Mouse (Mus musculus): Measurements from ENCODE around the gene Myo10.

Gene Myo10
- long read RNA-seq, experiment 1, partial matches to known transcripts: 11 of 12 reads
- long read RNA-seq, experiment 1, other reads (novel, unspliced or antisense): 0 of 12 reads
- long read RNA-seq, experiment 2, partial matches to known transcripts: 7 of 9 reads
- long read RNA-seq, experiment 2, other reads (novel, unspliced or antisense): 2 of 9 reads

- intact Hi-C loops (cut with DNase I): loop anchor here (5.0 kb wide), 2 partner anchors 40 to 135 kb away; no protein-coding TSS in a partner anchor
Observed at GRCm38 (mm10) chr15:25622200-25622866, at the start of gene Myo10. Gene Myo10, plus strand, starts transcription at chr15:25622525.

GRCm38 (mm10) chr15:25573113-25573512 is 49.2 kb upstream of the Myo10 start:
- intact Hi-C loops (cut with DNase I): no loop called here

DNA sequence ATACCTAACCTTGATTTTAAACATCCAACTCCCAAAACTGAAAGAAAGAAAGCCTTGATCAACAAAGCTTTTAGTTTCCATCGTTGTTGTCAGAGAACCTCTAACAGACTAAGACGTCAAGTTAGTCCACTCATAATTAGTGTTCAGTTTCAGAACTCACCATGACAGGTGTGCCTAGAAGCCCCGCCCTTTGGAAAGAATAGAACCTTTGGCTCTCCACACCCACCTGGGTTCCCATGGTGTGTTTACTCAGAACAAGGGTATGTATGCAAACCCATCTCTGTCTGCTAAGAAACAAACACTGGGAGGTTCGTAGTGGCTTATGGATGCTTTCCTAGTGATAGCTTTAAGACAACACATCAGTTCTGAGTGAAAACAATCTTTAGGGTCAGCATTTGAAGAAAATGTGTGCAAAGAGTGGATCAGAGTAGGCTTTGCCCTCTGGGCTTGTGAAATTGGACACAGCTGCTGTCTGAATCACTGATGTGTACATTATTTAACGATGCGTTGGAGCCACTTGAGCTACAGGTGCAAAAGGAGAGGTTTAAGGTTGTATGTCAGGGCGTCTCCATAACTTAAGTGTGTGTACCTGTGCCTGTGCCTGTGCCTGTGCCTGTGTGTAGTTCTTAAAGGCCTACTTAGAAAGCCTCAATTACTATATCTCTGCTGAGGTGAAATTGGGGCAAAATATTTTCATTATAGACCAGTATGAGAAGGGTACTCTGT is 48.3 kb upstream of the Myo10 start:
- intact Hi-C loops (cut with DNase I): no loop called here

- intact Hi-C loops (cut with DNase I): loop anchor here (5.0 kb wide), 1 partner anchor 135 kb away; no protein-coding TSS in a partner anchor
Observed at GRCm38 (mm10) chr15:25577327-25578051, 44.8 kb upstream of the Myo10 start.

GRCm38 (mm10) chr15:25578369-25578768 is 44.0 kb upstream of the Myo10 start:
- intact Hi-C loops (cut with DNase I): loop anchor here (5.0 kb wide), 1 partner anchor 136 kb away; no protein-coding TSS in a partner anchor

GRCm38 (mm10) chr15:25580731-25581130 is 41.6 kb upstream of the Myo10 start:
- intact Hi-C loops (cut with DNase I): loop anchor here (5.0 kb wide), 1 partner anchor 42 kb away; the partner anchor contains the start of gene Myo10

- intact Hi-C loops (cut with DNase I): loop anchor here (5.0 kb wide), 1 partner anchor 40 kb away; the partner anchor contains the start of gene Myo10
Observed at GRCm38 (mm10) chr15:25582055-25582454, 40.3 kb upstream of the Myo10 start.

- intact Hi-C loops (cut with DNase I): loop anchor here (5.0 kb wide), 1 partner anchor 39 kb away; the partner anchor contains the start of gene Myo10
Observed at GRCm38 (mm10) chr15:25583361-25583760, 39.0 kb upstream of the Myo10 start.

DNA sequence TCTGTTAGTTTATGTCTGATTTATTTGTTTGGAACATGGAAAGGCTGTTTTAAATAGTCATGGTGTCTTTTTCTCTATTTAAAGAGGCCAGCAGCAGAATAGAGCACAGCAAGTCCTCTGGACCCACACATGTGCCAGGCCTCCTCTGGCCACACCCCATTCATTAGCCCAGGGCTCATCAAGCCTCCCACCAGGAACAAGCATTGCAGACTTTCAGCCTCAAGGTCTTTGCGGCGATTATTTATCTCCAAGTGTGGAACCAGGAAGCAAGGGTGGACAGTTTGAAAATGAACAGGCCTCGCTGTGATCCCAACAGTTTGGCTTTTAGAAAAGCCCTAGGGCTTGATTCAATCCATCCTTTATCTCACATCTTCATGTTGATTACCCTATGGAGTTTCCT is 35.5 kb upstream of the Myo10 start:
- intact Hi-C loops (cut with DNase I): no loop called here

GRCm38 (mm10) chr15:25587943-25588342 is 34.4 kb upstream of the Myo10 start:
- intact Hi-C loops (cut with DNase I): no loop called here

DNA sequence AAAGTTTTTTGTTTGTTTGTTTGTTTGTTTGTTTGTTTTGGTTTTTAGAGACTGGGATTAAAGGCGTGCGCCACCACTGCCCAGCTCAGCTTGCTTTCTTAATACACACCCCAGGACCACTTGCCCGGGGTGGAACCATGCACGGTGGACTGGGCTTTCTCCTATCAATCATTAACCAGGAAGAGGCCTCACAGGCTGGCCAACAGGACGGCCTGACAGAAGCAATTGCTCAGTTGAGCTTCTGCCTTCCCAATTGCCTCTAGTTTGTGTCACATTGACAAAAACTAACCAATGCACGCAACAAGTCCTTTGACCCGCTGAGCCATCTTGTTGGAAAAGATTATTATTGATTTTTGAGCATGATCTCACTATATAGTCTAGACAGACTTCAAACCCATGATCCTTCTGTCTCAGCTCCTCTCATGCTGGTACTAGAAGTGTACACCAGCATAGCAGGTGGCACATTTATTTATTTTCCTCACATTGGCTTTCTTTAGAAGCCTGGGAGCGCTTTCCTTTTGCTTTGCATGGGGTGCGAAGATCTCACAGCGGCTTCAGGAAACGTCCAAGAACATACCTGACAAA is 32.9 kb upstream of the Myo10 start:
- intact Hi-C loops (cut with DNase I): no loop called here

DNA sequence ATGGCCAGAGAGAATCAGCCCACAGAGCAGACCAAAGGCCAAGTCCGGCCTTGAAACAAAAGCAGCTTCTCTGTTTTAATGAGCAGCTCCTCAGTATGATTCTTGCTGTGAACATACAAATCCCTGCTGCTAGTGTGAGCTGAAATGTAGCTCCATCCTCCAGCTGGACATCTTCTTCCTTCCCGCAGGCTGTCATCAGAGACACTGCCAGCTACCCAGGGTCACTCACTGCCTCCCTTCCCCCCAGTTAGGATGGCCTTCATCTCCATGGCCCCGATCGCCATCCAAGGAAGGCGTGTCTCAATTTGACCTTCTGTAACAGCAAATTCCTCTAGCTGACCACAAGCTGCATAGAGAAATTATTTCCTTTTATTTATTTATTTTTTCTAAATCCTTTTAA is 32.4 kb upstream of the Myo10 start:
- intact Hi-C loops (cut with DNase I): no loop called here

DNA sequence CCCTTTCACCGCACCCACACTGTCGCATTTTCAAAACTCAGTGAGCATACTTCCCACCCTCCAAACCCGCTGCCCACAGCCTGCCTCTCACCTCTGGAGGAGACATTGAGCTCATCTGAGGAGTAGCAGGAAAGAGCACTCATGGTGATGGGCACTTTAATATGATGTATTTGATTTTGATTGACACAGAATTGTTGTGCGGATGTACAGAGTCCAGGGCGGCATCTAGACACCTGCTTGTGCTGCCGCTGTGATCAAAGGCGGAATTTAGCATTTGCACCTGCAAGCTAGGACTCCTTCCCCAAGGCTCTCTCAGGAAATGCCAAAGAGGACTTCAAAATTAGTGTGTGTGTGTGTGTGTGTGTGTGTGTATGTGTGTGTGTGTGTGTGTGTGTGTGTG is 31.4 kb upstream of the Myo10 start:
- intact Hi-C loops (cut with DNase I): no loop called here

- intact Hi-C loops (cut with DNase I): no loop called here
Observed at GRCm38 (mm10) chr15:25591964-25592363, 30.4 kb upstream of the Myo10 start.

GRCm38 (mm10) chr15:25593469-25594150 is 28.7 kb upstream of the Myo10 start:
- intact Hi-C loops (cut with DNase I): no loop called here

GRCm38 (mm10) chr15:25598313-25598712 is 24.0 kb upstream of the Myo10 start:
- intact Hi-C loops (cut with DNase I): no loop called here

DNA sequence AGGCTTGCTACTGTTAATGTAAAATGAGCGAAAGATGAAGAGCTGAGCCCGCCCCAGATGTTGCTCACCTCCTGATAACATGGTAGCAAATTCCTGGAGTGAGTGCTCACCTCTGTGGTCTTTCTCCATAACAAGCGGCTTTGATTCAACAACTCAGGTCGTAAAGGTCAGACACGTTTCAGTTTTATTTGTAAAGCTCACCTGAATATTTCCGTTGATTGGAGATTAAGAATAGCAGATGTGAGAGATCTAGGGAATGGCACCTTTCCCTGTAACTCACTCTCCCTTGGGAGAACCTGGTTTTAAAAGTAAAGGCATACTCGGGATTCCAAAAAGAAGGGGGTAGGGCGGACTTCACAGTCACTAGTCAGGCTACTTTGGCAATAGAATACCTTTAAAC is 20.0 kb upstream of the Myo10 start:
- intact Hi-C loops (cut with DNase I): no loop called here

DNA sequence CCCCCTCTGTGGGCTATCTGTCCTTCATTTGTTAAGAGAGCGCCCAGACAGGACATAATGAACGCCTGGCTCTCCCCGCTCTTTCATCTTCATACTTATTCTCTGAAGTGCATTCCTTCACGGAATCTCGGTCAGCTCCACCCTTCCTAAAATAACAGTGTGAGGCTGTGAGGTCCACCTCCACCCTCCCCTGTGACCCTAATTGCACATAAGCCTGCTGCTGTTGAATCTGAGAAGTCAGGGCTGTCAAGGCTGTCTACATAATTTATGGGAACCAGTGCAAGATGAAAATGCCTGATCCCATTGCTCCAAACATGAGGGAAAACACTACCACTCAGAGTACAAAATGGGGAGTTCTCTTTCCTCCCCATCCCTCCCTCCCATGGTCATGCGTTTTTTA is 19.0 kb upstream of the Myo10 start:
- intact Hi-C loops (cut with DNase I): no loop called here

DNA sequence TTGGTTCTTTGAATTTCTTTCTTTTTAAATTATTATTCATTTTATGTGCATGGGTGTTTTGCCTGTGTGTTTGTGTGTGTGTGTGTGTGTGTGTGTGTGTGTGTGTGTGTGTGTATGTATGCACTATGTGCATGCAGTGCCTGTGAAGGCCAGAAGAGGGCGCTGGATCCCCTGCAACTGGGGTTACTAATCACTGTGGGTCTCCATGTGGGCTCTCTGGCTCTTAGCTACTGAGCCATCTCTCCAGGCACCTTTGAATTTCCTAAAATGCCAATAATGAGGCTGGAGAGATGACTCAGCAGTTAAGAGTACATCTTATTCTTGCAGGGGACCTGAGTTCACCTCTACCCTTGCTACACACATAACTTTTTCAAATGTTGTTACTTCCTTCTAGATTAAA is 18.1 kb upstream of the Myo10 start:
- intact Hi-C loops (cut with DNase I): no loop called here

DNA sequence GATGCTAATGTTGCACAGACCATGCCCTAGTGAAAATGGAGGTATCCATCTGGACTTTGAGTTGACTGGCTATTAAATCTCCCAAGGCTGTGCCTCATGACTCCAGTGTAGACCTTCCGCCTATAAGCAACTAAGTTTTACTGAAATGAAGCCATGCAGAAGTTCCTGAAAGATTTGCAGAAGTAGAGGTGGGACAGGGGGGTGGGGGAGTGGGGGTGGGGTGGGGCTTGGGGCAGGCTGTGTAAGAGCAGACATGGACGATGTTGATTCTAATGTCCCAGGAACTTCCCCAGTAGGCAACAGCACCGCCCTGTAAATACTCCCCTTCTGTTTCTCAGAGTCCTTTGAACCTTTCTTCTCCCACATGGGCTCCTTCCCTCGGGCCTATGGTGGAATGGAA is 16.9 kb upstream of the Myo10 start:
- intact Hi-C loops (cut with DNase I): no loop called here

DNA sequence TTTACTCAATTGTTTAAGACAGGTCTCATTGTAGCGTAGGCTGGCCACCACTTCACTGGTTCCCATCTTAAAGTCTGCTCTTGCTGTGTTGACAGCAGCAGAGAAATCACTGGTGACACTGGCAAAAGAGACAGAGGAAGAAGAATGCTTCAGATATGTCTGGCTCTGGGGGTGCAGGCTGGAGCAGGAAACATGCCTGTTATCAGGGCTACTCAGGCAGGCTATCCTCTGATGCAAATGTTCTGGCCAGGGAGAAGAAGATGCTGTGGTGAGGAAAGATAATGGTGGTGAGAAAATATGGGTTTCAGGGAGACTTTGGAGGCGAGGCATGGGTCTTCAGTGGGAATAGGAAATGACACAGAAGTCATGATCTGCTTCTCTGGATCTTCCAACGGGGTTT is 13.6 kb upstream of the Myo10 start:
- intact Hi-C loops (cut with DNase I): no loop called here
